Mouse (Mus musculus): Measurements from ENCODE around the gene Dusp18. TPM values are rescaled to one million over a fixed set of nuclear protein-coding genes. Genes with fewer than 3 reads are reported as not detected.

Dusp18 gene
- total RNA-seq, 1 experiment: 1.4 TPM

- no peak for DNase-seq (ENCODE audit: low read depth, low spot score)
- Histone ChIP-seq H3K27ac (ENCODE audit: insufficient read depth, low read depth, low read length, poor library complexity, severe bottlenecking) (no peak overlapping the region; the same call in 1 of the 2 replicates), H3K9me3 (ENCODE audit: control insufficient read depth, insufficient read depth, low read depth, low read length) (no peaks in the 10 kb centered on the region), H3K9ac (ENCODE audit: insufficient read depth, low read depth, low read length, poor library complexity, severe bottlenecking) (no peak overlapping the region), H3K4me3 (ENCODE audit: insufficient read depth in 1 of 2, low read depth in 1 of 2, low read length in 2 of 2, poor library complexity in 1 of 2, severe bottlenecking in 1 of 2) (no peak overlapping the region), H3K4me1 (ENCODE audit: control insufficient read depth in 2 of 2, insufficient read depth in 2 of 2, low read length in 2 of 2, poor library complexity in 1 of 2) (peaks cover 0 to 4% of the 10 kb centered on the region in 2 experiments; a peak in 1 of 4 replicates), H3K36me3 (ENCODE audit: control insufficient read depth, insufficient read depth, low read length, poor library complexity, severe bottlenecking) (no peaks in the 10 kb centered on the region)
- in situ Hi-C loops (cut with MboI; ENCODE audit: low sequenced_read_pairs in 2 of 2, unreplicated experiment in 2 of 2): no loop called here
- TF ChIP-seq ZNF384 (IDR thresholded peaks at IDR 0.05; ENCODE audit: low read depth, low read length) (no peak), HCFC1 (IDR thresholded peaks at IDR 0.05; ENCODE audit: borderline replicate concordance, insufficient read depth, low read length) (no peak), CHD2 (IDR thresholded peaks at IDR 0.05; ENCODE audit: low read depth, low read length) (no peak), ZC3H11A (IDR thresholded peaks at IDR 0.05; ENCODE audit: borderline replicate concordance, low read depth, low read length) (no peak), MAFK (IDR thresholded peaks at IDR 0.05; ENCODE audit: insufficient read depth, low read depth, low read length) (no peak)
Observed at GRCm38 (mm10) chr11:3878660-3879059, 16.4 kb upstream of the Dusp18 start.

DNA sequence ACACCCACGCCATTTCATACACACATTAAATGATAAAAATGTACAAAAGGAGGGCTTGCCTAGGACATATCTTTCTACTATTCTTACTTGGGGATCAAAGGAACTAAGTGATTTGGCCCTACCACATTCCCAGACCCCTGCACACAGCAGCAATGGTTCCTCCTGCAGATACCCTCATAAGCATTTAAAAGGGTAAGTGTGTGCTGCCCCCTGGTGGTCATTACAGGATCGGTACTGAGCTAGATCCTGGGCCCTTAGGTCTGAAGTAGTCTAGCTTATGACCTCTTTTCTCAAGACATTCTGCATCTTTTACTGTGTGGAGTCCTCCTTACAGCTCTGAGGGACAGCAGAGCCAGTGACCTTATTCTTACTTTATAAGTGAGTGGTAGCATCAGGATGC, 15.2 kb upstream of the Dusp18 start:
- TF ChIP-seq ZNF384 (IDR thresholded peaks at IDR 0.05; ENCODE audit: low read depth, low read length) (no peak), CHD2 (IDR thresholded peaks at IDR 0.05; ENCODE audit: low read depth, low read length) (no peak), MAFK (IDR thresholded peaks at IDR 0.05; ENCODE audit: insufficient read depth, low read depth, low read length) (no peak), ZC3H11A (IDR thresholded peaks at IDR 0.05; ENCODE audit: borderline replicate concordance, low read depth, low read length) (peak; percentile 74), HCFC1 (IDR thresholded peaks at IDR 0.05; ENCODE audit: borderline replicate concordance, insufficient read depth, low read length) (no peak)
- peak; percentile 86 for DNase-seq (ENCODE audit: low read depth, low spot score)
- in situ Hi-C loops (cut with MboI; ENCODE audit: low sequenced_read_pairs in 2 of 2, unreplicated experiment in 2 of 2): no loop called here
- H3K4me3 ChIP-seq (ENCODE audit: insufficient read depth in 1 of 2, low read depth in 1 of 2, low read length in 2 of 2, poor library complexity in 1 of 2, severe bottlenecking in 1 of 2): no peak overlapping the region
- no peak overlapping the region for H3K27ac ChIP-seq (ENCODE audit: insufficient read depth, low read depth, low read length, poor library complexity, severe bottlenecking)
- H3K4me1 ChIP-seq (ENCODE audit: control insufficient read depth in 2 of 2, insufficient read depth in 2 of 2, low read length in 2 of 2, poor library complexity in 1 of 2): peaks cover 0 to 4% of the 10 kb centered on the region in 2 experiments; a peak in 1 of 4 replicates
- no peaks in the 10 kb centered on the region for H3K9me3 ChIP-seq (ENCODE audit: control insufficient read depth, insufficient read depth, low read depth, low read length)
- H3K9ac ChIP-seq (ENCODE audit: insufficient read depth, low read depth, low read length, poor library complexity, severe bottlenecking): no peak overlapping the region
- no peaks in the 10 kb centered on the region for H3K36me3 ChIP-seq (ENCODE audit: control insufficient read depth, insufficient read depth, low read length, poor library complexity, severe bottlenecking)

- no peak for DNase-seq (ENCODE audit: low read depth, low spot score)
- H3K4me3 ChIP-seq (ENCODE audit: insufficient read depth in 1 of 2, low read depth in 1 of 2, low read length in 2 of 2, poor library complexity in 1 of 2, severe bottlenecking in 1 of 2): no peak overlapping the region
- in situ Hi-C loops (cut with MboI; ENCODE audit: low sequenced_read_pairs in 2 of 2, unreplicated experiment in 2 of 2): no loop called here
- TF ChIP-seq ZC3H11A (IDR thresholded peaks at IDR 0.05; ENCODE audit: borderline replicate concordance, low read depth, low read length): no peak
- no peak for TF ChIP-seq ZNF384 (IDR thresholded peaks at IDR 0.05; ENCODE audit: low read depth, low read length)
- no peak for TF ChIP-seq HCFC1 (IDR thresholded peaks at IDR 0.05; ENCODE audit: borderline replicate concordance, insufficient read depth, low read length)
- TF ChIP-seq MAFK (IDR thresholded peaks at IDR 0.05; ENCODE audit: insufficient read depth, low read depth, low read length): no peak
- no peak for TF ChIP-seq CHD2 (IDR thresholded peaks at IDR 0.05; ENCODE audit: low read depth, low read length)
- H3K36me3 ChIP-seq (ENCODE audit: control insufficient read depth, insufficient read depth, low read length, poor library complexity, severe bottlenecking): no peaks in the 10 kb centered on the region
- no peaks in the 10 kb centered on the region for H3K9me3 ChIP-seq (ENCODE audit: control insufficient read depth, insufficient read depth, low read depth, low read length)
- peaks cover 0 to 9% of the 10 kb centered on the region in 2 experiments; a peak in 1 of 4 replicates for H3K4me1 ChIP-seq (ENCODE audit: control insufficient read depth in 2 of 2, insufficient read depth in 2 of 2, low read length in 2 of 2, poor library complexity in 1 of 2)
- H3K9ac ChIP-seq (ENCODE audit: insufficient read depth, low read depth, low read length, poor library complexity, severe bottlenecking): no peak overlapping the region
- H3K27ac ChIP-seq (ENCODE audit: insufficient read depth, low read depth, low read length, poor library complexity, severe bottlenecking): no peak overlapping the region
Observed at GRCm38 (mm10) chr11:3883711-3884110, 11.3 kb upstream of the Dusp18 start.

DNA sequence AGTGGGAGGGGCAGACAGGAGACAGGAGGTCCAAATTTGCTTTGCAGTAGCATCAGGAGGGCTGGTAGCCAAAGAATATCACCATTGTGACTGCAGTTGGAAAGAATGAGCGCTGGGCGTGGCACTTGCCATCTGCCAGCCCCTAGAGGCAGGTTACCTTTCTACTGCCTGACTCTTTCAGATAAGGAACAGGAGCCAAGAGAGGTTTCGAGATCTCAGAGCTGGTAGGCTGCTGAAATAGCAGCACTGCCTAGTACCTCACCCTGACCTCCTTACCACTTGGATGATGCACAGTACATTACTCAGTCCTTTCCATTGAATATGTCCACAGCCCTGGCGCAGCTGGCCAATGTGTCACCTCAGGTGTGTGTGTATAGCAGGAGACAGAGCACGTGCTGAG, 7.7 kb upstream of the Dusp18 start:
- in situ Hi-C loops (cut with MboI; ENCODE audit: low sequenced_read_pairs in 2 of 2, unreplicated experiment in 2 of 2): no loop called here
- no peak for DNase-seq (ENCODE audit: low read depth, low spot score)
- no peaks in the 10 kb centered on the region for H3K36me3 ChIP-seq (ENCODE audit: control insufficient read depth, insufficient read depth, low read length, poor library complexity, severe bottlenecking)
- H3K4me3 ChIP-seq (ENCODE audit: insufficient read depth in 1 of 2, low read depth in 1 of 2, low read length in 2 of 2, poor library complexity in 1 of 2, severe bottlenecking in 1 of 2): no peak overlapping the region
- H3K9ac ChIP-seq (ENCODE audit: insufficient read depth, low read depth, low read length, poor library complexity, severe bottlenecking): no peak overlapping the region
- no peaks in the 10 kb centered on the region for H3K9me3 ChIP-seq (ENCODE audit: control insufficient read depth, insufficient read depth, low read depth, low read length)
- peaks cover 0 to 7% of the 10 kb centered on the region in 2 experiments; a peak in 1 of 4 replicates for H3K4me1 ChIP-seq (ENCODE audit: control insufficient read depth in 2 of 2, insufficient read depth in 2 of 2, low read length in 2 of 2, poor library complexity in 1 of 2)
- TF ChIP-seq HCFC1 (IDR thresholded peaks at IDR 0.05; ENCODE audit: borderline replicate concordance, insufficient read depth, low read length) (no peak), ZC3H11A (IDR thresholded peaks at IDR 0.05; ENCODE audit: borderline replicate concordance, low read depth, low read length) (no peak)
- H3K27ac ChIP-seq (ENCODE audit: insufficient read depth, low read depth, low read length, poor library complexity, severe bottlenecking): no peak overlapping the region

GRCm38 (mm10) chr11:3893970-3894369, 1.1 kb upstream of the Dusp18 start:
- H3K4me1 ChIP-seq (ENCODE audit: control insufficient read depth in 2 of 2, insufficient read depth in 2 of 2, low read length in 2 of 2, poor library complexity in 1 of 2): no peaks in the 10 kb centered on the region
- no peak overlapping the region for H3K27ac ChIP-seq (ENCODE audit: insufficient read depth, low read depth, low read length, poor library complexity, severe bottlenecking)
- in situ Hi-C loops (cut with MboI; ENCODE audit: low sequenced_read_pairs in 2 of 2, unreplicated experiment in 2 of 2): no loop called here
- no peaks in the 10 kb centered on the region for H3K9me3 ChIP-seq (ENCODE audit: control insufficient read depth, insufficient read depth, low read depth, low read length)
- peaks cover 3% of the 10 kb centered on the region; the same call in 1 of the 2 replicates for H3K36me3 ChIP-seq (ENCODE audit: control insufficient read depth, insufficient read depth, low read length, poor library complexity, severe bottlenecking)
- no peak for DNase-seq (ENCODE audit: low read depth, low spot score)
- H3K4me3 ChIP-seq (ENCODE audit: insufficient read depth in 1 of 2, low read depth in 1 of 2, low read length in 2 of 2, poor library complexity in 1 of 2, severe bottlenecking in 1 of 2): peak overlapping the region in 1 of 2 experiments; percentile 79; a peak in 2 of 4 replicates
- H3K9ac ChIP-seq (ENCODE audit: insufficient read depth, low read depth, low read length, poor library complexity, severe bottlenecking): no peak overlapping the region
- no peak for TF ChIP-seq HCFC1 (IDR thresholded peaks at IDR 0.05; ENCODE audit: borderline replicate concordance, insufficient read depth, low read length)
- TF ChIP-seq ZC3H11A (IDR thresholded peaks at IDR 0.05; ENCODE audit: borderline replicate concordance, low read depth, low read length): no peak
- no peak for TF ChIP-seq MAFK (IDR thresholded peaks at IDR 0.05; ENCODE audit: insufficient read depth, low read depth, low read length)
- no peak for TF ChIP-seq CHD2 (IDR thresholded peaks at IDR 0.05; ENCODE audit: low read depth, low read length)

All from ES-E14 (cell line).